Comparison of ENCODE assay signal across 8 mouse cellular contexts in genomic region chr1:37272464-37272863, GRCm38 (mm10). TPM values are rescaled to one million over a fixed set of nuclear protein-coding genes. Genes with fewer than 3 reads are reported as not detected.
DNase-seq lines count a peak whose midpoint lies in the region; ATAC-seq and TF ChIP-seq lines count a peak whose summit lies in the region.

No protein-coding gene starts in this region.

- no peak for ATAC-seq in limb, embryonic 11.5 days (ENCODE audit: insufficient number of reproducible peaks, low FRiP score, low TSS enrichment, low read depth)

- DNase-seq in T-cell, adult 2 months (ENCODE audit: low spot score): peak; percentile 64
- DNase-seq in cerebellum, postnatal 14 days: peak; percentile 75 to 80
- DNase-seq in gastrocnemius, adult 8-10 months (ENCODE audit: low spot score in 2 of 2): peak; percentile 20 to 28
- DNase-seq in kidney, adult 2 months: peak; percentile 64
- DNase-seq in limb, embryonic 11.5 days (ENCODE audit: low spot score): peak; percentile 73
- DNase-seq in naive thymus-derived CD4-positive, alpha-beta T cell, adult 2 months (ENCODE audit: low read depth): peak; percentile 87
- DNase-seq in testis, postnatal 14 days (ENCODE audit: low spot score): peak; percentile 11

- no peak overlapping the region for H3ac ChIP-seq in C2C12 (ENCODE audit: control insufficient read depth, insufficient read length, low read depth)

- no peak overlapping the region for H3K27ac ChIP-seq in kidney, adult 2 months (ENCODE audit: insufficient read depth, low read depth, low read length)
- H3K27ac ChIP-seq in limb, embryonic 11.5 days (replicated peaks; ENCODE audit: low read depth, low read length): no peak overlapping the region

- no peaks in the 10 kb centered on the region for H3K79me2 ChIP-seq in C2C12 (ENCODE audit: control insufficient read depth, insufficient read depth)

- TF ChIP-seq CTCF in C2C12 (IDR thresholded peaks at IDR 0.05; ENCODE audit: control insufficient read depth, insufficient read depth, insufficient read length): peak; percentile 44
- peak; percentile 85 for TF ChIP-seq CTCF in kidney, adult 2 months (conservative IDR thresholded peaks at IDR 0.05; ENCODE audit: insufficient read depth, insufficient read length, low read depth, low read length)

- H3K36me3 ChIP-seq in C2C12 (ENCODE audit: control insufficient read depth, insufficient read depth): no peaks in the 10 kb centered on the region
- H3K36me3 ChIP-seq in kidney, adult 2 months (ENCODE audit: control insufficient read depth, insufficient read depth, low read length): no peaks in the 10 kb centered on the region
- H3K36me3 ChIP-seq in limb, embryonic 11.5 days (ENCODE audit: control insufficient read depth, insufficient read depth, low read length): no peaks in the 10 kb centered on the region

- no peak for TF ChIP-seq POLR2A in kidney, adult 2 months (IDR thresholded peaks at IDR 0.05; ENCODE audit: low read depth, low read length)

- no peaks in the 10 kb centered on the region for H3K79me3 ChIP-seq in C2C12 (ENCODE audit: low read depth)

- H3K9ac ChIP-seq in limb, embryonic 11.5 days (ENCODE audit: low read length): no peak overlapping the region

- H3K27me3 ChIP-seq in C2C12 (ENCODE audit: control insufficient read depth, insufficient read depth, insufficient read length): no peaks in the 10 kb centered on the region
- H3K27me3 ChIP-seq in kidney, adult 2 months (replicated peaks; ENCODE audit: control insufficient read depth, insufficient read depth, low read length): no peaks in the 10 kb centered on the region
- no peaks in the 10 kb centered on the region for H3K27me3 ChIP-seq in limb, embryonic 11.5 days (ENCODE audit: control insufficient read depth, insufficient read depth, low read length)

- no peak overlapping the region for H3K4me2 ChIP-seq in limb, embryonic 11.5 days (ENCODE audit: low read depth, severe bottlenecking)

- 5% methylated on average over 7 of the region's 7 CpGs for WGBS in kidney, adult 2 months
- 7% methylated on average over 7 of the region's 7 CpGs for WGBS in limb, embryonic 11.5 days

- no peaks in the 10 kb centered on the region for H3K9me3 ChIP-seq in limb, embryonic 11.5 days (ENCODE audit: control insufficient read depth, low read length)

- H3K4me3 ChIP-seq in C2C12 (ENCODE audit: insufficient read depth, poor library complexity, severe bottlenecking): no peak overlapping the region
- no peak overlapping the region for H3K4me3 ChIP-seq in kidney, adult 2 months (ENCODE audit: insufficient read depth, low read depth, low read length)
- H3K4me3 ChIP-seq in limb, embryonic 11.5 days (ENCODE audit: low read depth, low read length): no peak overlapping the region

- no peaks in the 10 kb centered on the region for H3K4me1 ChIP-seq in kidney, adult 2 months (ENCODE audit: control insufficient read depth, insufficient read depth, low read length)
- H3K4me1 ChIP-seq in limb, embryonic 11.5 days (ENCODE audit: control insufficient read depth, insufficient read depth, low read length): no peaks in the 10 kb centered on the region

TF ChIP-seq in C2C12, 6 proteins besides CTCF, POLR2A, EP300 and RAD21:
- no peak for TF ChIP-seq FOSL1 (IDR thresholded peaks at IDR 0.05; ENCODE audit: insufficient read depth, low read length, poor library complexity, severe bottlenecking)
- TF ChIP-seq MAX (IDR thresholded peaks at IDR 0.05): no peak
- TF ChIP-seq USF1 (IDR thresholded peaks at IDR 0.05; ENCODE audit: low read depth): no peak
- no peak for TF ChIP-seq MYOD1 (IDR thresholded peaks at IDR 0.05; ENCODE audit: control insufficient read depth, insufficient read length, low read depth)
TF ChIP-seq in C2C12: peak in this region for 0.

RNA-seq across cellular contexts. Expression of gene Inpp4a, which starts 27.2 kb away (rescaled TPM):
- 2.4 TPM for polyA plus RNA-seq in C2C12 (2012; fragmentation: generic; extraction: Trizol)
- 10 to 100 TPM; 20.1 to 24.8 (median 21.7) TPM for total RNA-seq in gastrocnemius, adult 8-10 months (2022)
- 7.5 and 7.7 TPM in 2 replicates for polyA plus RNA-seq in kidney, adult 2 months (2012; rRNA removed)
- polyA plus RNA-seq in limb, embryonic 11.5 days (2014; fragmentation: Nextera tagmentation; extraction: Ambion mirVana): 12.6 and 13.3 TPM in 2 replicates

RNA-seq across cellular contexts. Expression of gene Cnga3, which starts 58.2 kb away (rescaled TPM):
- polyA plus RNA-seq in C2C12 (2012; fragmentation: generic; extraction: Trizol): 0.02 TPM
- total RNA-seq in gastrocnemius, adult 8-10 months (2022): under 1 TPM; 0.19 to 0.89 (median 0.42) TPM
- not detected in 2 replicates for polyA plus RNA-seq in kidney, adult 2 months (2012; rRNA removed)
- polyA plus RNA-seq in limb, embryonic 11.5 days (2014; fragmentation: Nextera tagmentation; extraction: Ambion mirVana): not detected in 2 replicates

Comparison
In these comparisons a context has a peak if more than half of its experiments do, and no peak if none do; other contexts are left out.
1. DNase-seq: peak in every context shown above with its lines; median percentile 87 in naive thymus-derived CD4-positive, alpha-beta T cell, adult 2 months; 78 in cerebellum, postnatal 14 days; 73 in limb, embryonic 11.5 days; 64 in T-cell, adult 2 months; 64 in kidney, adult 2 months; 24 in gastrocnemius, adult 8-10 months; 11 in testis, postnatal 14 days.